14 mouse cellular contexts compared by ENCODE assay signal in the genomic region with DNA sequence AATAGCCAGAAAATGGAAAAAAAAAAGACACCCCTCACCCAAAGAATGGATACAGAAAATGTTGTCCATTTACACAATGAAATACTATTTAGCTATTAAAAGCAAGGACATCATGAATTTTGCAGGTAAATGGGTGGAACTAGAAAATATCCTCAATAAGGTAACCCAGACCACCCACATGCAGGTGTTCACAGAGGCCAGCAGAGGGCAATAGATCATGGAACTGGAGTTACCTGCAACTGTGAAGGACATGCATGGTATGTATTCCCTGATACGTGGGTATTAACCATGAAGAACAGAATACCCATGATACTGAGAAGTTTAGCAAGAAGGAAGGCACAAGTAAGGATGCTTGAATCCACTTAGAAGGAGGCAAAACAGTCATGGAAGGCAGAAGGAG. TPM values are rescaled to one million over a fixed set of nuclear protein-coding genes. Genes with fewer than 3 reads are reported as not detected.
A peak's percentile ranks its signal among the peaks of the same experiment; 100 is the strongest.
DNase-seq lines count a peak whose midpoint lies in the region; ATAC-seq and TF ChIP-seq lines count a peak whose summit lies in the region.
"Had no signal": no experiment of that assay in that cellular context is flagged by ENCODE, and none has a peak within 500 bp of the region (broad histone marks: within the 10 kb centered on the region; RNA-seq: fewer than 3 reads in every experiment).

No protein-coding gene starts in this region.

- H3K36me3 ChIP-seq in kidney, postnatal 0 days (ENCODE audit: insufficient read depth, low read length): no peaks in the 10 kb centered on the region
- H3K36me3 ChIP-seq: embryonic facial prominence, embryonic 13.5 days; heart, embryonic 13.5 days had no signal

- peak; percentile 5 to 15 for DNase-seq in cerebellum, postnatal 10 days
- no peak for DNase-seq in cerebellum, adult 8-10 months
- no peak for DNase-seq in kidney, postnatal 0 days (ENCODE audit: low spot score)
- no peak for DNase-seq in kidney, adult 8-10 months
- DNase-seq in ES-CJ7 (ENCODE audit: low read depth, low spot score): peak; percentile 59
- DNase-seq in forelimb bud, embryonic 11.5 days (ENCODE audit: low read depth, low spot score): peak; percentile 4
- no peak for DNase-seq in thymus, postnatal 4 days
- DNase-seq: left cerebral cortex, postnatal 4 days had no signal

- H3K9ac ChIP-seq in kidney, postnatal 0 days (ENCODE audit: low read depth, low read length): no peak overlapping the region
- H3K9ac ChIP-seq: embryonic facial prominence, embryonic 13.5 days; heart, embryonic 13.5 days had no signal

- H3K4me2 ChIP-seq in kidney, postnatal 0 days (ENCODE audit: low read length): no peak overlapping the region
- H3K4me2 ChIP-seq: embryonic facial prominence, embryonic 13.5 days; heart, embryonic 13.5 days had no signal

- no peaks in the 10 kb centered on the region for H3K27me3 ChIP-seq in kidney, postnatal 0 days (ENCODE audit: insufficient read depth, low read length)
- H3K27me3 ChIP-seq: embryonic facial prominence, embryonic 13.5 days had no signal

- H3K4me3 ChIP-seq in kidney, postnatal 0 days (replicated peaks; ENCODE audit: low read depth, low read length): no peak overlapping the region
- H3K4me3 ChIP-seq: embryonic facial prominence, embryonic 13.5 days; heart, embryonic 13.5 days had no signal

- 38% methylated on average over 1 of the region's 1 CpGs for WGBS in kidney, postnatal 0 days

- no peak for ATAC-seq in kidney, postnatal 0 days (replicated peaks; ENCODE audit: low FRiP score, low read depth)
- no peak for ATAC-seq in erythroblast, adult 5-6 weeks (replicated peaks; ENCODE audit: low FRiP score, poor library complexity, severe bottlenecking)
- ATAC-seq: hindbrain, embryonic 16.5 days had no signal

- no peaks in the 10 kb centered on the region for H3K9me3 ChIP-seq in kidney, postnatal 0 days (replicated peaks; ENCODE audit: low read length)
- H3K9me3 ChIP-seq: embryonic facial prominence, embryonic 13.5 days; heart, embryonic 13.5 days had no signal

- no peak overlapping the region for H3K27ac ChIP-seq in kidney, postnatal 0 days
- H3K27ac ChIP-seq: embryonic facial prominence, embryonic 13.5 days; heart, embryonic 13.5 days had no signal

- TF ChIP-seq CTCF in kidney, postnatal 0 days (IDR thresholded peaks at IDR 0.05; ENCODE audit: low read depth): peak; percentile 61

- H3K4me1 ChIP-seq in kidney, postnatal 0 days (replicated peaks; ENCODE audit: insufficient read depth, low read length): no peaks in the 10 kb centered on the region
- H3K4me1 ChIP-seq: embryonic facial prominence, embryonic 13.5 days; heart, embryonic 13.5 days had no signal

RNA-seq across cellular contexts. Expression of gene Pilrb2, which starts 21.3 kb away (rescaled TPM):
- 0.16 and 0.84 TPM in 2 replicates for polyA plus RNA-seq in kidney, postnatal 0 days (2015; fragmentation: Nextera tagmentation; extraction: Ambion mirVana)
- 45.1 and 49.0 TPM in 2 replicates for total RNA-seq in erythroblast, adult 5-6 weeks (2015; ENCODE audit: low replicate concordance)
- 12.4 and 30.1 TPM in 2 replicates for total RNA-seq in erythroblast, adult 5-6 weeks (2017; ENCODE audit: low replicate concordance)
- total RNA-seq: left cerebral cortex, postnatal 4 days had no signal
- polyA plus RNA-seq: C2C12; embryonic facial prominence, embryonic 13.5 days; hindbrain, embryonic 16.5 days had no signal

RNA-seq across cellular contexts. Expression of gene Cyp3a13, which starts 28.5 kb away (rescaled TPM):
- polyA plus RNA-seq in kidney, postnatal 0 days (2015; fragmentation: Nextera tagmentation; extraction: Ambion mirVana): 0.13 and 0.20 TPM in 2 replicates
- total RNA-seq in erythroblast, adult 5-6 weeks (2015; ENCODE audit: low replicate concordance): not detected in 2 replicates
- 0.09 TPM in 1 of 2 replicates, not detected in the other for total RNA-seq in erythroblast, adult 5-6 weeks (2017; ENCODE audit: low replicate concordance)
- total RNA-seq: left cerebral cortex, postnatal 4 days; neutrophil, adult 5-6 weeks had no signal
- polyA plus RNA-seq: C2C12; embryonic facial prominence, embryonic 13.5 days; heart, embryonic 13.5 days; hindbrain, embryonic 16.5 days had no signal

RNA-seq across cellular contexts. Expression of gene Pilrb1, which starts 35.0 kb away (rescaled TPM):
- polyA plus RNA-seq in kidney, postnatal 0 days (2015; fragmentation: Nextera tagmentation; extraction: Ambion mirVana): 0.39 and 0.45 TPM in 2 replicates
- 33.9 and 54.4 TPM in 2 replicates for total RNA-seq in erythroblast, adult 5-6 weeks (2015; ENCODE audit: low replicate concordance)
- total RNA-seq in erythroblast, adult 5-6 weeks (2017; ENCODE audit: low replicate concordance): 17.3 and 18.4 TPM in 2 replicates
- total RNA-seq: left cerebral cortex, postnatal 4 days had no signal
- polyA plus RNA-seq: C2C12; embryonic facial prominence, embryonic 13.5 days; hindbrain, embryonic 16.5 days had no signal

RNA-seq across cellular contexts. Expression of gene Pilra, which starts 56.9 kb away (rescaled TPM):
- polyA plus RNA-seq in kidney, postnatal 0 days (2015; fragmentation: Nextera tagmentation; extraction: Ambion mirVana): 0.69 and 0.70 TPM in 2 replicates
- 18.0 and 45.2 TPM in 2 replicates for total RNA-seq in erythroblast, adult 5-6 weeks (2015; ENCODE audit: low replicate concordance)
- total RNA-seq in erythroblast, adult 5-6 weeks (2017; ENCODE audit: low replicate concordance): 13.0 and 21.6 TPM in 2 replicates

Comparison
In these comparisons a context has a peak if more than half of its experiments do, and no peak if none do; other contexts are left out.
1. DNase-seq: peak in cerebellum, postnatal 10 days (2 of 2), ES-CJ7 (single experiment) and forelimb bud, embryonic 11.5 days (single experiment); none in cerebellum, adult 8-10 months (single experiment), kidney, postnatal 0 days (single experiment), kidney, adult 8-10 months (0 of 2) and thymus, postnatal 4 days (single experiment).